Mouse (Mus musculus): ENCODE measurements around the gene Atxn7l3.

GRCm38 (mm10) chr11:102327250-102327649 is 30.8 kb upstream of the Atxn7l3 start:
- TF ChIP-seq CTCF (IDR thresholded peaks at IDR 0.05; ENCODE audit: borderline replicate concordance, control insufficient read depth, extremely low read depth, insufficient read depth, low read length, poor library complexity) (no peak), POLR2A (IDR thresholded peaks at IDR 0.05; ENCODE audit: control insufficient read depth, extremely low read depth, insufficient read depth, low read length, poor library complexity) (no peak)

All from thymus, adult 2 months (tissue).